Mouse (Mus musculus) T-helper 1 cell (primary cell): ENCODE results near the gene Htt.

ENCODE experiments used
- in situ Hi-C: fragments of 300-600 bp; cut with MboI, MseI; formaldehyde crosslinking; loops from one replicate; pipeline ENCODE4 v1.15.1; 2025; ENCODE audit warnings: high pct_unique_total_duplicates

Htt gene

GRCm38 (mm10) chr5:34889252-34889651, 127.7 kb downstream of the Htt start:
- in situ Hi-C loops, result no loop called here

DNA sequence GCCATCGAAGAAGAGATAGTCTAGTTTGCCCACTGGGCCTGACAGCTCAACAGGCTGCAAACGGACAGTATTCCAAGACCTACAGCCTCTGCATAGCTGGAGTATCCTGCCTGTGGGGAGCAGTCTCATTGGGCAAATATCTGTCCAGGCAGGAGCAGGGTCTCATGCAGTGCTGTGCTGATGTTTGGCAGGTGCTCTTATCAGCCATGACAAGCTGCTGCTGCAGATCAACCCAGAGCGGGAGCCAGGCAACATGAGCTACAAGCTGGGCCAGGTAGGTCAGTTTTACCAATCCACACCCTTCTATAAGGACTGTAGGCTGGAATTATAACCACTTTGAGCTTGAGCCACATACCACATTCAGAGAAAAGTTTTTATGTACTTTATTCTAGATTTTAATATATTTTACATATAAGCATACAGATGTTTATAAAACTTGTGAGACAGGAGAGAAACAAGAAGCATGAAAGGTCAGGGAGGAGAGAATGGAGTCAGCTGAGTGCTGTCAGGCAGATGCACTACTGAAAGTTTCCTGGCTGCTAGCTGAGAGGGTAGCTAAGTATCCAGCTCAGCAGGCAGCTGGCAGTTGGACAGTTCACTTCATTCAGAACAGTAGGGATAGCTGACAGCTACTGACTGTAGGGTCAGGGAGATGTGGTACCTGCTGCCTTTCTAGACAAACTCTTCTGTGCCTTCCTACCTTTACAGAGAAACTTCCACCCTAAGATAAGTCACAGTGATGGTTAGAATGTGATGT, 135.3 kb downstream of the Htt start:
- in situ Hi-C loops, result no loop called here

GRCm38 (mm10) chr5:34899787-34900469, 138.4 kb downstream of the Htt start:
- in situ Hi-C loops, result no loop called here

DNA sequence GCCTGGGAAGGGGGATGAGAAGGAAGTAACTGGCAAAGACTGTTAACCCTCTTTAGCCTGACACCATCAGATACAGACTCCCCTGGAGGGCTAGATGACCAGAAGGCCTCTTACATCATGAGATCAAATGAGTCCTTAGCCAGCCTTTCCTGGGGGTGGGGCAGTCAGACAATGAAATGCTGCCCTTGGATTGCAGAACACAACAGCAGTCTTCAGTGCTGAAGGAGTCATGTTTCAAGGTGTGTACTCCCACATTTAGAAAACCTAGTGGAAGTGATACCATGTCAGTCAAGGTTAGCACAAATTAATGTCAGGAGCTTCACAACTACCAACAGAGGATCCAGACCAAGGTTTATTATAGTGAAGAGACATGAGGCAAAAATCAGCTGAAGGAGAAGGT, 140.8 kb downstream of the Htt start:
- in situ Hi-C loops, result no loop called here

GRCm38 (mm10) chr5:34902811-34903385, 141.4 kb downstream of the Htt start:
- in situ Hi-C loops, result no loop called here

DNA sequence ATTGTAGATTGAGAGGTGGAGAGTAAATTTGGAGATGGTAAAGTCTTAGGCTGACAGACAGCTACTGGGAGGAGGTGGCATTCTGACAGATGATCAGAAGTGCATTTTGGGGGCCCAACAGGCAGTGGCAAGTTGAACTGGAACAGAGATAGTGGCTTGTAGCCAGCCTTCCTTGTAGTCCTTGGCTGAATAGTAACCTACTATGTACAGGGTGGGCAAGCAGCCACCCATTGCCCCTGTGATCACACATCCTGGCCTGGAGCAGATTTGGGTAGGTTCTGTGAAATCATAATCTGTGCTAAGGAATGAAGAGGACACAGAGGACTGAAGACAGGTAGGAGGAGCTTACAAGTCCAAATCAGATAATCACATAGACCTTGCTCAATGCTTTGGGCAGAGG, 142.9 kb downstream of the Htt start:
- in situ Hi-C loops, result no loop called here

- in situ Hi-C loops, result no loop called here
Measured at GRCm38 (mm10) chr5:34907230-34907629, 145.7 kb downstream of the Htt start.

- in situ Hi-C loops, result no loop called here
Measured at GRCm38 (mm10) chr5:34907910-34908725, 146.6 kb downstream of the Htt start, which contains the start of gene Msantd1. TSS of gene Msantd1 (plus strand) at chr5:34908012.

GRCm38 (mm10) chr5:34908726-34909633, 147.4 kb downstream of the Htt start:
- in situ Hi-C loops, result no loop called here

DNA sequence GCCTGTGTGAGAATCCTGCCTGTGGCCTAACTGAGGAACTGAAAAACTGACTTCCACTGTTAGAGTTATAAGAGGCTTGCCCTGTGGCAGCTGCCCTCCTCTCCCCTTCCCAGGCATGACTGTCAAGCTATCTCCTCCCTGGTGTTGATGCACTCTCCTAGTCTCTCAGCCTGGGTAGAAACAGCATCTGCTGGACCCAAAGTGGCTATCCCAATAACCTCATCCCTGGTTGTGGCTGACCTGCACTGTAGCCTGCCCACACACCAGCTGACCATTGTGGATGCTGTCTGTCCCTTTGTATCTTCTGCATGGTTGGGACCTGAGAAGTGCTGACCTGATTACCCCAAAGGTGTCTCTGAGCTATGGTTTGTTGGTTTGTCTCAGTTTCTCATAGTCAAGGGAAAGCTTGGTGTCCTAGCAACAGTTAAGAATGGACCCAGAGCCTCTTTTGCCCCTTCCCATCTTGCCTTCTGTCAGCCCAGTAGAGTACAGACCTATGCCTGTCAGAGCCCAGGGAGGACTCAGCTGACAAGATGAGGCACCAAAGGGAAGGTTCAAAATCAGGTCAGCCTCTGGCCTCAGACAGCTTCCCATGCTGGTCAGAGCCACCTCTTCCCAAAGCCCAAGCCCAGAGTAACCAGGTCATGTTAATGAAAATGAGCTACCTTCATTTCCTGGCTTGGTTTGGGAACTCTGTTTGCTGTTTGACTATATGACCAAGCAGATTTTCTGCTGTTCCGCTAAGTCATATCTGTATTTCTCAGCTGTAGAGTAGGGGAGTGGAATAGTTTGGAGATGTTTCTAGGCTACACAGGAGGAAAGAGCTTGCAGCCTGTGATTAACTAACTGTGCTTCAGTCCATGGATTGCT, 148.3 kb downstream of the Htt start:
- in situ Hi-C loops, result no loop called here

GRCm38 (mm10) chr5:34910504-34910815, 148.9 kb downstream of the Htt start:
- in situ Hi-C loops, result no loop called here

DNA sequence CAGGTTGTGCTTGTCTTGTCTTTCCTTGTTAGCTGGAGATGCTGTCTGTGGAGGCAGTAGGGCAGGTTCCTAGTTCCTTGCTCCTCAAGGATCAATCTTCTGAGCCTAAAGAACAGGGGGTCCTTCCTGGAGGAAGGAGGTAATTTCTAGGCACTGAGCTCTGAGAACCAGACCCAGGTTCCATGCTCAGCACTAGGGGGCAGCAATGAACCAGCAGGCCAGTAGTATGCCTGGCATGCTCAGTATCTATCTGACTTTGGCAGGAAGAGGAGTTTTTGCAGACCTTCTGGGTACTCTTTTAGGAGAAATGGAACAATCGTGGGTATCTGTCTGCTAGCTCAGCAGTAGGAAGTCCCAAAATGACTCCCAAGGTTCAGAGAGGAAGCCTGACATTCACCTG, 154.3 kb downstream of the Htt start:
- in situ Hi-C loops, result loop anchor here (5.0 kb wide), 1 partner anchor 126 kb away; the partner anchor contains the start of gene Hgfac

GRCm38 (mm10) chr5:34917234-34917655, 155.7 kb downstream of the Htt start:
- in situ Hi-C loops, result loop anchor here (5.0 kb wide), 1 partner anchor 125 kb away; the partner anchor contains the start of gene Hgfac

DNA sequence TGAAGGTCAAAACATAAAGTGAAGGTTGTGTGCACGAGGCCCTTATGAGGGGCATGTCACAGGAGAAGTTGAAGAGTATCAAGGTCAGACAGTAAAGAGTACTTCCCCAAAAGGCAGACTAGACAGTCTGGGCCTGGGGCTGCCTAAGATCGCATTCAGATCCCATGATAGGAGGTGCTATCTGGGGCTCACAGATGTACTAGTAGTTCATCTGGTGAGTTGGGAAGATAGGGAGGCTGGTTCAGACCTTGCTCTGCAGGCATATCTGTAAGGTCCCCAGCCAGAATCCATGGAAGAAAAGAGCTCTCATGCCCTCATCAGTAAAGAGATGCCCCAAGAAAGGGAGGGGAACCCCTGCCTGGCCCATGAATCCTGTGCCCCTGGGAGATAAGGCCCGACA, 157.2 kb downstream of the Htt start:
- in situ Hi-C loops, result loop anchor here (5.0 kb wide), 1 partner anchor 124 kb away; the partner anchor contains the start of gene Hgfac

- in situ Hi-C loops, result no loop called here
Measured at GRCm38 (mm10) chr5:34922531-34922930, 161.0 kb downstream of the Htt start.

- in situ Hi-C loops, result no loop called here
Measured at GRCm38 (mm10) chr5:34923920-34924319, 162.4 kb downstream of the Htt start.

GRCm38 (mm10) chr5:34924519-34924918, 163.0 kb downstream of the Htt start:
- in situ Hi-C loops, result no loop called here

DNA sequence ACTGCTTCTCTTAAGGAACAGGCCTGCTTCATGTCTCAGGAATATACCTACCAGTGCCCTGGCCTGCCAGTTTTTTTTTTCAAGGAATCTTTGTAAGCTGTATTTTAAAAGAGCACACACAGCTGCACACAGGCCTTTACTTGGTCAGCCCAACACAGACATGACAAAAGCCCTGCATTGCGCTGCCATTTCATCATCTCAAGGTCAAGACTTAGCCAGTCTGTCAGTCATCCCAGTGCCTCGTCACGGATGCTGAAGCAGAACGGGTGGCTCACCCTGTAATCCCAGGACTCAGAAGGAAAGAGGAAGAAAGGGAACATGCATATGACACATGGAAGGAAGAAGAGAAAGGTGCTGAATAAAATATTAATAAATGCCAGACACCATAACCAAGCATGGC, 166.1 kb downstream of the Htt start:
- in situ Hi-C loops, result no loop called here

GRCm38 (mm10) chr5:34930151-34930975, 168.8 kb downstream of the Htt start:
- in situ Hi-C loops, result no loop called here
